Mouse (Mus musculus): ENCODE results near the gene Cox5a. TPM values are rescaled to one million over a fixed set of nuclear protein-coding genes. Genes with fewer than 3 reads are reported as not detected.

Cox5a gene
- total and polyA plus RNA-seq, 2 experiments from 2014 or later = 266 to 1,120 TPM

GRCm38 (mm10) chr9:57553119-57553518, 32.0 kb downstream of the Cox5a start:
- Histone ChIP-seq H3K36me3 (ENCODE audit: insufficient read depth, low read length) (peaks cover 14% of the 10 kb centered on the region; the same call in 1 of the 2 replicates), H3K4me1 (ENCODE audit: insufficient read depth, low read length) (peaks cover 4% of the 10 kb centered on the region; the same call in 1 of the 2 replicates), H3K27me3 (ENCODE audit: insufficient read depth, low read length) (no peaks in the 10 kb centered on the region), H3K4me2 (ENCODE audit: low read depth, low read length, poor library complexity, severe bottlenecking) (no peak overlapping the region), H3K9me3 (ENCODE audit: low read length) (no peaks in the 10 kb centered on the region), H3K27ac (ENCODE audit: low read depth, low read length) (no peak overlapping the region), H3K4me3 (ENCODE audit: low read depth, low read length) (no peak overlapping the region), H3K9ac (replicated peaks; ENCODE audit: low read length, poor library complexity, severe bottlenecking) (no peak overlapping the region)
- no peak for DNase-seq (ENCODE audit: low spot score)
- TF ChIP-seq CTCF (IDR thresholded peaks at IDR 0.05) = no peak
- WGBS = 74% methylated on average over 11 of the region's 11 CpGs
- no peak for ATAC-seq (ENCODE audit: low FRiP score)

- TF ChIP-seq CTCF (IDR thresholded peaks at IDR 0.05) = no peak
Measured at GRCm38 (mm10) chr9:57554753-57555152, 33.7 kb downstream of the Cox5a start.

GRCm38 (mm10) chr9:57557215-57557614, 36.1 kb downstream of the Cox5a start:
- no peak for DNase-seq (ENCODE audit: low spot score)
- H3K4me2 ChIP-seq (ENCODE audit: low read depth, low read length, poor library complexity, severe bottlenecking) = no peak overlapping the region
- no peak overlapping the region for H3K9ac ChIP-seq (replicated peaks; ENCODE audit: low read length, poor library complexity, severe bottlenecking)
- H3K4me3 ChIP-seq (ENCODE audit: low read depth, low read length) = no peak overlapping the region
- no peaks in the 10 kb centered on the region for H3K27me3 ChIP-seq (ENCODE audit: insufficient read depth, low read length)
- no peak for ATAC-seq (ENCODE audit: low FRiP score)
- no peaks in the 10 kb centered on the region for H3K9me3 ChIP-seq (ENCODE audit: low read length)
- H3K4me1 ChIP-seq (ENCODE audit: insufficient read depth, low read length) = peaks cover 9% of the 10 kb centered on the region; the same call in 1 of the 2 replicates
- H3K27ac ChIP-seq (ENCODE audit: low read depth, low read length) = no peak overlapping the region
- no peaks in the 10 kb centered on the region for H3K36me3 ChIP-seq (ENCODE audit: insufficient read depth, low read length)
- WGBS = 63% methylated on average over 3 of the region's 3 CpGs
- TF ChIP-seq CTCF (IDR thresholded peaks at IDR 0.05) = no peak

More at GRCm38 (mm10) chr9:57554753-57555152, 33.7 kb downstream of the Cox5a start:
- no peak overlapping the region for H3K4me2 ChIP-seq (ENCODE audit: low read depth, low read length, poor library complexity, severe bottlenecking)
- H3K27ac ChIP-seq (ENCODE audit: low read depth, low read length) = no peak overlapping the region
- no peak overlapping the region for H3K4me3 ChIP-seq (ENCODE audit: low read depth, low read length)
- DNase-seq (ENCODE audit: low spot score) (no peak), ATAC-seq (ENCODE audit: low FRiP score) (no peak)
- H3K9ac ChIP-seq (replicated peaks; ENCODE audit: low read length, poor library complexity, severe bottlenecking) = no peak overlapping the region
- no peaks in the 10 kb centered on the region for H3K36me3 ChIP-seq (ENCODE audit: insufficient read depth, low read length)
- no peaks in the 10 kb centered on the region for H3K27me3 ChIP-seq (ENCODE audit: insufficient read depth, low read length)
- no peaks in the 10 kb centered on the region for H3K9me3 ChIP-seq (ENCODE audit: low read length)
- peaks cover 4% of the 10 kb centered on the region; the same call in 1 of the 2 replicates for H3K4me1 ChIP-seq (ENCODE audit: insufficient read depth, low read length)
- WGBS = 50% methylated on average over 3 of the region's 3 CpGs

GRCm38 (mm10) chr9:57558625-57559024, 37.6 kb downstream of the Cox5a start:
- WGBS = 90% methylated on average over 4 of the region's 4 CpGs
- no peak overlapping the region for H3K9ac ChIP-seq (replicated peaks; ENCODE audit: low read length, poor library complexity, severe bottlenecking)
- no peak for TF ChIP-seq CTCF (IDR thresholded peaks at IDR 0.05)
- H3K4me2 ChIP-seq (ENCODE audit: low read depth, low read length, poor library complexity, severe bottlenecking) = no peak overlapping the region
- no peaks in the 10 kb centered on the region for H3K9me3 ChIP-seq (ENCODE audit: low read length)
- H3K4me1 ChIP-seq (ENCODE audit: insufficient read depth, low read length) = peaks cover 15% of the 10 kb centered on the region; the same call in 1 of the 2 replicates
- no peaks in the 10 kb centered on the region for H3K36me3 ChIP-seq (ENCODE audit: insufficient read depth, low read length)
- DNase-seq (ENCODE audit: low spot score) (no peak), ATAC-seq (ENCODE audit: low FRiP score) (no peak)
- H3K27me3 ChIP-seq (ENCODE audit: insufficient read depth, low read length) = no peaks in the 10 kb centered on the region
- H3K27ac ChIP-seq (ENCODE audit: low read depth, low read length) = no peak overlapping the region
- no peak overlapping the region for H3K4me3 ChIP-seq (ENCODE audit: low read depth, low read length)

GRCm38 (mm10) chr9:57559568-57559967, 38.5 kb downstream of the Cox5a start:
- Histone ChIP-seq H3K4me3 (ENCODE audit: low read depth, low read length) (no peak overlapping the region), H3K4me2 (ENCODE audit: low read depth, low read length, poor library complexity, severe bottlenecking) (no peak overlapping the region), H3K36me3 (ENCODE audit: insufficient read depth, low read length) (no peaks in the 10 kb centered on the region), H3K27me3 (ENCODE audit: insufficient read depth, low read length) (no peaks in the 10 kb centered on the region), H3K9ac (replicated peaks; ENCODE audit: low read length, poor library complexity, severe bottlenecking) (no peak overlapping the region), H3K9me3 (ENCODE audit: low read length) (no peaks in the 10 kb centered on the region), H3K27ac (ENCODE audit: low read depth, low read length) (no peak overlapping the region), H3K4me1 (ENCODE audit: insufficient read depth, low read length) (peaks cover 16% of the 10 kb centered on the region; the same call in 1 of the 2 replicates)
- TF ChIP-seq CTCF (IDR thresholded peaks at IDR 0.05) = no peak
- no peak for ATAC-seq (ENCODE audit: low FRiP score)
- no peak for DNase-seq (ENCODE audit: low spot score)
- 73% methylated on average over 2 of the region's 2 CpGs for WGBS

GRCm38 (mm10) chr9:57560263-57560662, 39.2 kb downstream of the Cox5a start:
- peak; percentile 20; the same call in 1 of the 2 replicates for TF ChIP-seq CTCF (IDR thresholded peaks at IDR 0.05)
- Histone ChIP-seq H3K36me3 (ENCODE audit: insufficient read depth, low read length) (no peaks in the 10 kb centered on the region), H3K27me3 (ENCODE audit: insufficient read depth, low read length) (no peaks in the 10 kb centered on the region), H3K4me1 (ENCODE audit: insufficient read depth, low read length) (peaks cover 16% of the 10 kb centered on the region; the same call in 1 of the 2 replicates), H3K27ac (ENCODE audit: low read depth, low read length) (peak overlapping the region; percentile 83), H3K4me2 (ENCODE audit: low read depth, low read length, poor library complexity, severe bottlenecking) (peak overlapping the region; percentile 84), H3K9ac (replicated peaks; ENCODE audit: low read length, poor library complexity, severe bottlenecking) (peak overlapping the region; percentile 45), H3K9me3 (ENCODE audit: low read length) (no peaks in the 10 kb centered on the region), H3K4me3 (ENCODE audit: low read depth, low read length) (peak overlapping the region; percentile 45)
- ATAC-seq (ENCODE audit: low FRiP score) (peak; percentile 21; the same call in 1 of the 2 replicates), DNase-seq (ENCODE audit: low spot score) (peak; percentile 47)
- 25% methylated on average over 7 of the region's 7 CpGs for WGBS

Data from midbrain, postnatal 0 days (tissue).